Mouse (Mus musculus) ES-E14 (cell line): ENCODE data around the gene Hist1h3b. TPM values are rescaled to one million over a fixed set of nuclear protein-coding genes. Genes with fewer than 3 reads are reported as not detected.

Experiments
- DNase-seq: peaks from one replicate; pipeline ENCODE4 v3.0.0-alpha.2; 2013; ENCODE audit warnings: low read depth, low spot score
- H3K27ac ChIP-seq: 2 replicates; pipeline ENCODE4 v1.5.1; 2012; ENCODE audit warnings: low read depth, mild to moderate bottlenecking, low read length, moderate library complexity, mixed read lengths; ENCODE audit not compliant: poor library complexity, insufficient read depth, severe bottlenecking
- H3K36me3 ChIP-seq: 2 replicates; pipeline ENCODE4 v1.6.1; 2012; ENCODE audit warnings: mild to moderate bottlenecking, low read length, moderate library complexity, mixed read lengths; ENCODE audit not compliant: control insufficient read depth, poor library complexity, insufficient read depth, severe bottlenecking
- H3K4me1 ChIP-seq, 2 experiments: fragments of 150-350 bp in 1 of 2; sonication (generic) in 1 of 2; 2 replicates each; pipeline ENCODE4 v1.6.1; 2012; ENCODE audit warnings: low read length in 2 of 2, mild to moderate bottlenecking in 1 of 2, mixed read lengths in 1 of 2; ENCODE audit not compliant: control insufficient read depth in 2 of 2, insufficient read depth in 2 of 2, poor library complexity in 1 of 2
- H3K4me3 ChIP-seq, 2 experiments: fragments of 150-350 bp in 1 of 2; sonication (generic) in 1 of 2; 2 replicates each; pipeline ENCODE4 v1.5.1; 2012; ENCODE audit warnings: low read length in 2 of 2, low read depth in 1 of 2, mild to moderate bottlenecking in 1 of 2, mixed read lengths in 1 of 2; ENCODE audit not compliant: insufficient read depth in 1 of 2, poor library complexity in 1 of 2, severe bottlenecking in 1 of 2
- H3K9ac ChIP-seq: 2 replicates; pipeline ENCODE4 v1.6.1; 2012; ENCODE audit warnings: low read depth, mild to moderate bottlenecking, low read length, mixed read lengths; ENCODE audit not compliant: poor library complexity, insufficient read depth, severe bottlenecking
- H3K9me3 ChIP-seq: fragments of 150-350 bp; sonication (generic); 2 replicates; pipeline ENCODE4 v1.6.1; 2012; ENCODE audit warnings: low read depth, mild to moderate bottlenecking, low read length; ENCODE audit not compliant: control insufficient read depth, insufficient read depth
- CHD2 ChIP-seq: IDR thresholded peaks from 2 replicates; pipeline ENCODE4 v1.6.1; 2014; ENCODE audit warnings: mild to moderate bottlenecking, low read depth, low read length, inconsistent platforms
- HCFC1 ChIP-seq: IDR thresholded peaks from 2 replicates; pipeline ENCODE4 v1.6.1; 2012; ENCODE audit warnings: low read length, inconsistent platforms, borderline replicate concordance; ENCODE audit not compliant: insufficient read depth
- MAFK ChIP-seq: IDR thresholded peaks from 2 replicates; pipeline ENCODE4 v1.6.1; 2014; ENCODE audit warnings: mild to moderate bottlenecking, low read depth, low read length, inconsistent platforms; ENCODE audit not compliant: insufficient read depth
- ZC3H11A ChIP-seq: IDR thresholded peaks from 2 replicates; pipeline ENCODE4 v1.6.1; 2012; ENCODE audit warnings: low read depth, mild to moderate bottlenecking, inconsistent platforms, low read length, borderline replicate concordance
- ZNF384 ChIP-seq: IDR thresholded peaks from 2 replicates; pipeline ENCODE4 v1.6.1; 2012; ENCODE audit warnings: low read depth, low read length, inconsistent platforms
- in situ Hi-C, 2 experiments: fragments of 600-800 bp; cut with MboI; formaldehyde crosslinking; loops; one replicate each; pipeline ENCODE4 v1.15.1; 2025; ENCODE audit warnings: low sequenced_read_pairs in 2 of 2, inconsistent platforms in 1 of 2; ENCODE audit not compliant: unreplicated experiment in 2 of 2
- total RNA-seq: library from RNA; depleted of rRNA; stranded (reverse); fragments of 300-350 nt; gene quantifications from 2 replicates; pipeline ENCODE4 v1.2.3, GENCODE M21; 2012

Gene Hist1h3b
- total RNA-seq, 1 experiment = 954 TPM

- Histone ChIP-seq H3K9me3 (no peaks in the 10 kb centered on the region), H3K4me1 (peaks cover 0 to 2% of the 10 kb centered on the region in 2 experiments; a peak in 3 of 4 replicates), H3K9ac (no peak overlapping the region), H3K27ac (no peak overlapping the region), H3K36me3 (no peaks in the 10 kb centered on the region), H3K4me3 (no peak overlapping the region)
- DNase-seq = peak; percentile 84
- in situ Hi-C loops = loop anchor here in 1 of 2 experiments (25.0 kb wide), 1 partner anchor 1735 kb away; the partner anchor contains the start of genes Hist1h2ag, Hist1h2ah, Hist1h2bj and Hist1h2bk
- TF ChIP-seq ZNF384 (no peak), ZC3H11A (no peak), CHD2 (no peak), MAFK (no peak), HCFC1 (no peak)
Observed at GRCm38 (mm10) chr13:23772561-23773313, 20.7 kb downstream of the Hist1h3b start.

GRCm38 (mm10) chr13:23778339-23778738 lies 26.3 kb downstream of the Hist1h3b start:
- in situ Hi-C loops = loop anchor here in 1 of 2 experiments (25.0 kb wide), 1 partner anchor 534 kb away; no protein-coding TSS in a partner anchor
- Histone ChIP-seq H3K36me3 (no peaks in the 10 kb centered on the region), H3K9ac (no peak overlapping the region), H3K9me3 (no peaks in the 10 kb centered on the region), H3K27ac (no peak overlapping the region), H3K4me3 (no peak overlapping the region), H3K4me1 (peaks cover 0 to 1% of the 10 kb centered on the region in 2 experiments; a peak in 1 of 4 replicates)
- DNase-seq = no peak
- TF ChIP-seq ZC3H11A (no peak), MAFK (0 out of 2 replicates have a peak, but pooled peaks have one; percentile 33), ZNF384 (peak; percentile 76)

GRCm38 (mm10) chr13:23779025-23779424 lies 27.0 kb downstream of the Hist1h3b start:
- Histone ChIP-seq H3K4me3 (no peak overlapping the region; a peak in 1 of 4 replicates), H3K27ac (no peak overlapping the region), H3K36me3 (no peaks in the 10 kb centered on the region), H3K4me1 (no peaks in the 10 kb centered on the region), H3K9ac (no peak overlapping the region), H3K9me3 (no peaks in the 10 kb centered on the region)
- DNase-seq = no peak
- no peak for TF ChIP-seq ZNF384
- TF ChIP-seq MAFK = no peak
- TF ChIP-seq HCFC1 = no peak
- TF ChIP-seq ZC3H11A = no peak
- no peak for TF ChIP-seq CHD2
- in situ Hi-C loops = loop anchor here in 1 of 2 experiments (25.0 kb wide), 1 partner anchor 533 kb away; no protein-coding TSS in a partner anchor

GRCm38 (mm10) chr13:23792520-23792919 lies 40.5 kb downstream of the Hist1h3b start:
- Histone ChIP-seq H3K9ac (no peak overlapping the region), H3K4me3 (no peak overlapping the region), H3K27ac (no peak overlapping the region), H3K4me1 (no peaks in the 10 kb centered on the region), H3K36me3 (no peaks in the 10 kb centered on the region), H3K9me3 (no peaks in the 10 kb centered on the region)
- in situ Hi-C loops = loop anchor here in 1 of 2 experiments (25.0 kb wide), 1 partner anchor 520 kb away; no protein-coding TSS in a partner anchor
- TF ChIP-seq HCFC1 = no peak
- peak; percentile 47; the same call in 1 of the 2 replicates for TF ChIP-seq ZC3H11A
- TF ChIP-seq MAFK = no peak
- DNase-seq = peak; percentile 26
